Mouse (Mus musculus) urinary bladder, postnatal 36 days (tissue): ENCODE results near the gene Inpp5k.
A peak's percentile ranks its signal among the peaks of the same experiment; 100 is the strongest.

Source experiments
- DNase-seq, 2 experiments: peaks; one replicate each; pipeline ENCODE4 v3.0.0; 2022; ENCODE audit warnings: low spot score in 2 of 2, mixed read lengths in 1 of 2

The Inpp5k gene

DNA sequence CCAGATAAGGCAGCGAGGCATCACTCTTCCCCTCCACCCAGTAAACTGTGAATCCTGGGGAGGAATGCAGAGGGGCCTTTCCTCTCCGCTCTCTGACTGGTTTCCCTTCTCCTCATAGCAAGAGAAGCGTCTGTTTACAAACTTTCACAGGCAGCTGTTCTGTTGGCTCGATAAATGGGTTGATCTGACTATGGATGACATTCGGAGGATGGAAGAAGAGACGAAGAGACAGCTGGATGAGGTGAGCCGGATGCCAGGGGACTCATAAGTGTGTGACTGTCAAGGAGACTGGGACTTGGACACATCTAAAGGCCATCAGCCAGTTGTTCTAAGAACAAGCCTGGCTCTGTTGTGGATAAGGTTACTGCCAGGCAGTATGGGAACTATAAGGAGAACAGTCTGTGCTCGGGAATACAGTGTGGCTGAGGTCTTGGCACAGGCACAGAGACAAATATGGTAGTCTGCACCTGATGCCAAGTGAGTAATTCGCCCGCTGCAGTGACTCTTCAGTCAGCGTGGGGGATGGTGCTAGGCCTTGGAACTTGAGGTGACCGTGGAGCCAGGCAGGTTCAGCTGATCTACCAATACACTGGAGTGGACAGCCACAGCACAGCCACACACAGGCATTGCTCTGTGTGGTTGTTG, 10.5 kb upstream of the Inpp5k start:
- peak in 1 of 2 experiments; percentile 13 for DNase-seq

GRCm38 (mm10) chr11:75621426-75621825, 9.4 kb upstream of the Inpp5k start:
- DNase-seq = no peak

DNA sequence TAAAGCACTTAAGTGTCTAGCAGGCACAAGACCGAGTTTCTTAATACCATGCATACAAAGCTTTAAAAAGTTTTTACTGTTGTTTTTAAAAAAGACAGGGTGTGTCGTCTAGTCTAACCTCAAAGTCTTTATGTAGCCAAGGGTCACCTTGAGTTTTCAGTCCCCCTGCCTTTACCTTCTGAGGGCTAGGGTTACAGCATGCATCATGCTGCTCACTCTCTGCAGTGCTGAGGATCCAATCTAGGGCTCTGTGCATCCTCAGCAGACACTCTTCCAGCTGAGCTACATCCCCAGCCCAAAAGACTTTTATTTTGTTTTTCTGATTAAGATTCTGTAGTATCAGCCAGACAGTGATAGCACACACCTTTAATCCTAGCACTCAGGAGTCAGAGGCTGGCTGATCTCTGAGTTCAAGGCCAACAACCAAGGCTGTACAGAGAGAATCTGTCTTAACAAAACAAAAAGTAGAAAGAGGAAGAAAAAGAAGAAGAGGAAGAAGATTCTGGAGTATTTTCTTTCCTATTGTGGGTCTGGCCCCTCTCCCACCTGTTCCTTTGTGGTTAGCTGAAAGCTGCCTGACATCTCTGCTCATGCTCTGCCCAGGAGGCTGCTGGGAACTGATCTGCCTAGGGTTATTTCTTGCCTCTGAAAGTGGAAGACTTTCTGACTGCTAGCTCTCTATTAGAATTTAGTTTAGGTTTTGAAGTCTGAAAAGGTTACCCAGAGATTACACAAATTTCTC, 8.0 kb upstream of the Inpp5k start:
- no peak for DNase-seq

DNA sequence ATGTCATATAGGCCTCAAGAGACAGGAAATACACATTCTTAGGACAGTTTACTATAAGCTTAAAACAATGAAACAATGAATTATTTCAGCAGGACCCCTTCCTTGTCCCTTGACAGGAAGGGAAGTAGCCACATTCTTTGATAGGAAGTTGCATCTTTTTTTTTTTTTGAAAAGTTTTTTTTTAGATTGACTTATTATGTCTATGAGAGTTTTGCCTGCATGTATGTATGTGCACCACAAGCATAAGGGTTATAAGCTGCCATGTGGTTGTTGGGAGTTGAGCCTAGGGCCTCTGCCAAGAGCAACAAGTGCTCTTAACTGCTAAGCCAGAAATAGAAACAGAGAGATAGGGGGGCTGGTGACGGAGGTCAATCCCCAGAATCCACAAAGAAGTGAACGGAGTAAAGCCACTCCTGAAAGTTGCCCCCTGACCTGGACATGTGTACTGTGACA, 6.7 kb upstream of the Inpp5k start:
- no peak for DNase-seq

GRCm38 (mm10) chr11:75625820-75626219, 5.0 kb upstream of the Inpp5k start:
- no peak for DNase-seq

GRCm38 (mm10) chr11:75630098-75630497, 690 bp upstream of the Inpp5k start:
- no peak for DNase-seq

DNA sequence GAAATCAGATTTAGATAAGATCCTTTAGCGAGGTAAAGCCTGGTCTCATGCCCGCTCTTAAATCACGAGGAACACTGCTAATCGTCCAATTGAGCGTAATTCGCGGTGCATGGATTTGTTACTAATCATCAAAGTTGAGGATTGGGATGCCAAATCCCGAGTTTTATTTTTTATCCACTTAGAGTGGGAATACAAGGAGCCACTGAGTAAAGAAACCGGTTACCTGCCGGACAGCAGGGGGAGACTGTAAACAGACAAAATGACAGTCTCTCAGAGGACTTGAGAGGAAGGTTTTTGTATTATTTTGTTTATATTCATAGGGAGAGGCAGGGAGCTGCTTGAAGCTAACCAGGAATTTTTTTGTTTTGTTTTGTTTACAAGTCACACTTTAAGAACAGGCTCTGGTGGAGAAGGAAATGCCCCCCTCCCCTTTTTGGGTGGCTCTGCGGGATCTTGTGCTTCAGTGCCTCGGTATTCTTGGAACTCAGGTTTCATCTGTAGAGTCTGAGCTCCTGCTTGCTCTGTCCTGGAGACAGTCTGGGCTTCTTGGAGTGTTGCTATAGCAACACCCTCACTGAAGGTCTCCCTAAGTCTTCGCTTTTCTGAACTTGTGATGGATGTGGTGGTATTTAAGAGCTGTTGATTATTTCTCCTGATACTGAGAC, 905 bp downstream of the Inpp5k start:
- no peak for DNase-seq

DNA sequence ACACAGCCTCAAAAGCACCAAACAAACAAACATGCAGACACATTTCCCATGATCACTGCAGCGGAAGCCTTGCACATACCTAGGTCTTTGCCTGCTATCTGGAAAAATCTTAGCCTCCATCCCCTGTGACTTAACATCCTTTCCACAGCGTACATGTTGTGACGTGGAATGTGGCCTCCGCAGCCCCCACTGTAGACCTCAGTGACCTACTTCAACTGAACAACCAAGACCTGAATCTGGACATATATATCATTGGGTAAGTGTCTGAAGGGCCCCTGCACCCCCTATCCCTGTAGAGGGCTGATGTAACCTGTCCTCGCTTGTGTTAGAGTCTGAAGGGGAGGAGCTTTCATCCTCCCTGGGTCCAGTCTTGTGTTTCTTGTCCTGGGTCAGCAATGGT, 2.1 kb downstream of the Inpp5k start:
- DNase-seq = no peak

- no peak for DNase-seq
These were observed 4.0 kb downstream of the Inpp5k start for GRCm38 (mm10) chr11:75634801-75635200.

DNA sequence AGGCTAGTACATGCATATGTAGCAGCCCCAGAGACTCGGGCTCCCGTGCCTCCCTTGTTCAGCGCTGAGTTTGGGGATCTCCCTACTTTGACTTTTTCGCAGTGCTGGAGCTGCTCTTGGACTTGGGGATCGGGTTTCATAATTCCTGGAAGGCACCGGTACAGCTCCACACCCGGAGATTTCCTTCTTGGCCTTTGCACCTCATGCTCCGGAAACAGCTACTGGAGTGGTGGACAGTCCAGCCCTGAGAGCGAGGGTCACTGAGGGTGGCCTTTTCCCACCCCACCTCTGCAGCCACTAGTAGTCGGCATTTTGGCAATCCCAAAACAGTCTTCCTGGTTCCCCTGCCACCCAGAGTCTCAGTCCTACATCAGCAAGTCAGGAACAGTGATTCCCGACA, 4.5 kb downstream of the Inpp5k start:
- DNase-seq = no peak

GRCm38 (mm10) chr11:75643323-75643722, 12.5 kb downstream of the Inpp5k start:
- DNase-seq = no peak

GRCm38 (mm10) chr11:75644684-75645083, 13.9 kb downstream of the Inpp5k start:
- no peak for DNase-seq

DNA sequence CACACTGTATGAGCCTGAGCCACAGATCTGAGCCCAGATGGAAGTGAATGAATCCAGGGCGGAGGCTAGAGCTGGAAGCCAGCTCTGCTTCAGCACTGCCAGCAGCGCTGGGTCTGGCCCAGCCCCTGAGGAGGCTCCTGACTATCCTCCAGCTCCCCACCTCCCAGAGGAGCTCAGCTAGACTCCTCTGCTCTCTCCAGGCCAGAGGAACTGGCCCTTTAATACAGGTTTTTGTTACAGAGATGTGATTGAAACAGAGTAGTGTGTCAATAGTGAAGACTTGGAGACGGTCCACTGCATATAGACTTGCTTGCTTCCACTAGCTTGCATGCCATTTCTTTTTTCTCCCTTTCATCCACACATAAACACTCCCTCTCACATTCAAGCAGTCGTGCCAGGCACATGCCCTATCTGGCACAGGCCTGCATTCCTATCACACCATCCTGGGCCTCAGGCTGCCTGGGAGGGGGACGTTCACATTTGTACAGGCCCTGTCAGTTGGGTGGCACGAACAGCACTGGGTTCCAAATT, 17.0 kb downstream of the Inpp5k start:
- DNase-seq = peak in 1 of 2 experiments; percentile 72

- no peak for DNase-seq
These were observed 18.4 kb downstream of the Inpp5k start for GRCm38 (mm10) chr11:75649155-75649561.

- peak in 1 of 2 experiments; percentile 65 for DNase-seq
These were observed 19.5 kb downstream of the Inpp5k start, which contains the start of gene Myo1c for GRCm38 (mm10) chr11:75650311-75650710. Gene Myo1c, plus strand, starts transcription at chr11:75650504.

DNA sequence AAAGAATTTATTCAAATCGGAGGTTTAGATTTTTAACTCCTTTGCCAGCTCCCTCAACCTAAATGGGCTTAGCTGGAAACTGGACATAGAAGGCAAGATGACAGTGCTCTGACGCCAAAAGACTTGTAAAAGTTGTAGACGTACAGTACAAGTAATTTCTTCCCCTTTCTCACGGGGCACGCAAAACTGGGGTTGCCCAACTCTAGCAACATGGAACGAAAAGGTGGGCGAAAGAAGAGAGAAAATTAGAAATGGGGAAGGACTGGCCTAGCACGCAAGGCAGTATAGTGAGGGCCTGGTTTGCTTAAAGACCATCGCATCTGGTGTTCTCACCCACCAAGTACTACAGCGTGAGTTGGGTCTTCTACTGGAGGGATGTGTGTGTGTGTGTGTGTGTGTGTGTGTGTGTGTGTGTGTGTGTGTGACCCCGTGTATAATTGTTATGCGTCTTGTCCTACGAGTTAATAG, 20.2 kb downstream of the Inpp5k start:
- no peak for DNase-seq

- peak; percentile 73 to 81 for DNase-seq
These were observed 20.8 kb downstream of the Inpp5k start for GRCm38 (mm10) chr11:75651426-75652221.

- DNase-seq = no peak
These were observed 21.6 kb downstream of the Inpp5k start for GRCm38 (mm10) chr11:75652222-75652941.

GRCm38 (mm10) chr11:75652942-75653684, 22.3 kb downstream of the Inpp5k start:
- DNase-seq = peak; percentile 42 to 57
